Mouse (Mus musculus) sigmoid colon, adult 10 weeks (tissue): Measurements from ENCODE around the gene Gm21094. TPM values are rescaled to one million over a fixed set of nuclear protein-coding genes. Genes with fewer than 3 reads are reported as not detected.

Experiments
- polyA plus RNA-seq: library from polyadenylated mRNA; stranded (reverse); fragments of 350-450 nt; fragmentation: Illumina TruSeq; extraction: RNeasy Lipid Tissue Mini Kit (QIAGEN cat#74804); gene quantifications from one replicate; pipeline ENCODE4 v1.2.3, GENCODE M21; 2014; ENCODE audit warnings: low read depth, low replicate concordance

The Gm21094 gene
- not detected for polyA plus RNA-seq

GRCm38 (mm10) chrY:32620343-32620742, at the start of gene Gm21094:
Gm21094 (minus strand) TSS chrY:32620443.

